Mouse (Mus musculus): Measurements from ENCODE around the gene Ttc39a. TPM values are rescaled to one million over a fixed set of nuclear protein-coding genes. Genes with fewer than 3 reads are reported as not detected.
"Not testable (repeated sequence)": the region's sequence is repeated elsewhere in the genome, so short reads cannot be mapped to it uniquely, and the experiment has no call there.

Ttc39a gene
- 1 to 10 TPM in 1 of 2 experiments, under 1 TPM in 1; 0.83 to 1.1 TPM for total RNA-seq (2021)
- long read RNA-seq, partial matches to known transcripts, result 0 of 2 reads
- long read RNA-seq, other reads (novel, unspliced or antisense), result 1 of 2 reads

- DNase-seq (ENCODE audit: low spot score in 2 of 2), result peak in 1 of 2 experiments; percentile 32
Measured at GRCm38 (mm10) chr4:109406486-109407175, at the start of gene Ttc39a. Gene Ttc39a (plus strand): TSS chr4:109406623.

GRCm38 (mm10) chr4:109378107-109378506 lies 28.3 kb upstream of the Ttc39a start:
- DNase-seq (ENCODE audit: low spot score in 2 of 2), result no peak

GRCm38 (mm10) chr4:109382457-109382856 lies 24.0 kb upstream of the Ttc39a start:
- DNase-seq (ENCODE audit: low spot score in 2 of 2), result no peak

- DNase-seq (ENCODE audit: low spot score in 2 of 2), result no peak
Measured at GRCm38 (mm10) chr4:109385599-109385998, 20.8 kb upstream of the Ttc39a start.

- DNase-seq (ENCODE audit: low spot score in 2 of 2), result no peak
Measured at GRCm38 (mm10) chr4:109393229-109393779, 13.1 kb upstream of the Ttc39a start.

- DNase-seq (ENCODE audit: low spot score in 2 of 2), result no peak
Measured at GRCm38 (mm10) chr4:109393902-109394301, 12.5 kb upstream of the Ttc39a start.

- DNase-seq (ENCODE audit: low spot score in 2 of 2), result no peak
Measured at GRCm38 (mm10) chr4:109394314-109395074, 11.9 kb upstream of the Ttc39a start.

GRCm38 (mm10) chr4:109400366-109400980 lies 6.0 kb upstream of the Ttc39a start:
- DNase-seq (ENCODE audit: low spot score in 2 of 2), result no peak

GRCm38 (mm10) chr4:109401176-109401689 lies 5.2 kb upstream of the Ttc39a start:
- no peak for DNase-seq (ENCODE audit: low spot score in 2 of 2)

GRCm38 (mm10) chr4:109404908-109405307 lies 1.5 kb upstream of the Ttc39a start:
- DNase-seq (ENCODE audit: low spot score in 2 of 2), result not testable (repeated sequence)

- DNase-seq (ENCODE audit: low spot score in 2 of 2), result no peak
Measured at GRCm38 (mm10) chr4:109405415-109405814, 1.0 kb upstream of the Ttc39a start.

GRCm38 (mm10) chr4:109406054-109406485 lies 353 bp upstream of the Ttc39a start:
- DNase-seq (ENCODE audit: low spot score in 2 of 2), result peak; percentile 36 to 46

GRCm38 (mm10) chr4:109407176-109407520 lies 725 bp downstream of the Ttc39a start:
- DNase-seq (ENCODE audit: low spot score in 2 of 2), result no peak

GRCm38 (mm10) chr4:109407701-109408485 lies 1.5 kb downstream of the Ttc39a start:
- no peak for DNase-seq (ENCODE audit: low spot score in 2 of 2)

- no peak for DNase-seq (ENCODE audit: low spot score in 2 of 2)
Measured at GRCm38 (mm10) chr4:109410681-109411376, 4.4 kb downstream of the Ttc39a start.

- DNase-seq (ENCODE audit: low spot score in 2 of 2), result no peak
Measured at GRCm38 (mm10) chr4:109411377-109411967, 5.0 kb downstream of the Ttc39a start.

- DNase-seq (ENCODE audit: low spot score in 2 of 2), result no peak
Measured at GRCm38 (mm10) chr4:109412233-109412632, 5.8 kb downstream of the Ttc39a start.

GRCm38 (mm10) chr4:109417998-109418397 lies 11.6 kb downstream of the Ttc39a start:
- no peak for DNase-seq (ENCODE audit: low spot score in 2 of 2)

- DNase-seq (ENCODE audit: low spot score in 2 of 2), result no peak
Measured at GRCm38 (mm10) chr4:109419017-109419416, 12.6 kb downstream of the Ttc39a start.

GRCm38 (mm10) chr4:109419563-109419962 lies 13.1 kb downstream of the Ttc39a start:
- no peak for DNase-seq (ENCODE audit: low spot score in 2 of 2)

All from layer of hippocampus, postnatal 10 days (tissue).